20 mouse cellular contexts compared by ENCODE assay signal in the genomic region with DNA sequence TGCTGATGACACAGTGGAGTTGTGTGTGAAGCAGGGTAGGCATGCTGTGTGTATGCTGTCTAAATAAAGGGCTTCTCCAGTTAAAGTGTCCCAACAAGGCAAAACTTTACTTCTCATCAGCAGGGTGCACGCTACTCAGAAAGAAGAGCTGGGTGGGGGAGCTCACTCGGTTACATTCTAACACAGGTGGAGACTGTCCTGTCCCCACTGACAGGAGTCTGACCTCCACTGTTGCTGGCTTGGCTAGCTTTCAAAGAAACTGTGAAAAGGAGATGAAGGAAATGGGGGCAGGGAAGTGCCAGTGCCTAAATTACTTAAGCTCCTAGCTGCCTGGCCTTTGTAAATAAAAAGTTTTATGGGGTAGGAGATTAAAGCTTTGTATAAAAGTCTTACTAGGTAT. TPM values are rescaled to one million over a fixed set of nuclear protein-coding genes. Genes with fewer than 3 reads are reported as not detected.
A peak's percentile ranks its signal among the peaks of the same experiment; 100 is the strongest.
DNase-seq lines count a peak whose midpoint lies in the region; ATAC-seq and TF ChIP-seq lines count a peak whose summit lies in the region.
"Had no signal": no experiment of that assay in that cellular context is flagged by ENCODE, and none has a peak within 500 bp of the region (broad histone marks: within the 10 kb centered on the region; RNA-seq: fewer than 3 reads in every experiment).

No protein-coding gene starts in this region.

- peak; percentile 16 for DNase-seq in gastrocnemius, adult 18-20 months (ENCODE audit: low spot score)
- no peak for DNase-seq in gastrocnemius, postnatal 4 days (ENCODE audit: low spot score in 2 of 2)
- no peak for DNase-seq in kidney, adult 18-20 months
- no peak for DNase-seq in ES-E14 (ENCODE audit: low read depth, low spot score)
- no peak for DNase-seq in frontal cortex, postnatal 36 days (ENCODE audit: low spot score in 2 of 2)
- DNase-seq: adrenal gland, adult 8-10 months; B cell, adult 2 months; cerebellum, adult 11-12 months; cerebellum, adult 9-10 months; cerebellum, postnatal 25 days; heart, postnatal 36 days had no signal

- in situ Hi-C loops in ES-E14 (cut with MboI; ENCODE audit: low sequenced_read_pairs in 2 of 2, unreplicated experiment in 2 of 2): no loop called here

- no peaks in the 10 kb centered on the region for H3K27me3 ChIP-seq in kidney, embryonic 14.5 days (ENCODE audit: control insufficient read depth, insufficient read depth, low read length)
- no peaks in the 10 kb centered on the region for H3K27me3 ChIP-seq in stomach, embryonic 16.5 days (ENCODE audit: control insufficient read depth, insufficient read depth, low read length)
- H3K27me3 ChIP-seq: embryonic facial prominence, embryonic 12.5 days; heart, embryonic 13.5 days; hindbrain, embryonic 12.5 days had no signal

- H3K9me3 ChIP-seq in kidney, embryonic 14.5 days (ENCODE audit: control insufficient read depth, low read length): no peaks in the 10 kb centered on the region
- no peaks in the 10 kb centered on the region for H3K9me3 ChIP-seq in ES-E14 (ENCODE audit: control insufficient read depth, insufficient read depth, low read depth, low read length)
- H3K9me3 ChIP-seq in stomach, embryonic 16.5 days (replicated peaks; ENCODE audit: control insufficient read depth, low read length): no peaks in the 10 kb centered on the region
- H3K9me3 ChIP-seq: embryonic facial prominence, embryonic 12.5 days; heart, embryonic 13.5 days; hindbrain, embryonic 12.5 days had no signal

- no peak overlapping the region for H3K27ac ChIP-seq in kidney, embryonic 14.5 days (ENCODE audit: low read depth, low read length)
- H3K27ac ChIP-seq in ES-E14 (ENCODE audit: insufficient read depth, low read depth, low read length, poor library complexity, severe bottlenecking): peak overlapping the region; percentile 51; the same call in 1 of the 2 replicates
- H3K27ac ChIP-seq in stomach, embryonic 16.5 days (ENCODE audit: low read length): no peak overlapping the region
- H3K27ac ChIP-seq: embryonic facial prominence, embryonic 12.5 days; heart, embryonic 13.5 days; hindbrain, embryonic 12.5 days had no signal

- WGBS in kidney, embryonic 14.5 days: 23% methylated on average over 2 of the region's 2 CpGs
- 14% methylated on average over 2 of the region's 2 CpGs for WGBS in stomach, embryonic 16.5 days

- H3K9ac ChIP-seq in kidney, embryonic 14.5 days (ENCODE audit: low read depth, low read length): no peak overlapping the region
- no peak overlapping the region for H3K9ac ChIP-seq in ES-E14 (ENCODE audit: insufficient read depth, low read depth, low read length, poor library complexity, severe bottlenecking)
- no peak overlapping the region for H3K9ac ChIP-seq in stomach, embryonic 16.5 days (ENCODE audit: low read length)
- H3K9ac ChIP-seq: embryonic facial prominence, embryonic 12.5 days; heart, embryonic 13.5 days; hindbrain, embryonic 12.5 days had no signal

- H3K4me3 ChIP-seq in kidney, embryonic 14.5 days (ENCODE audit: low read length): no peak overlapping the region
- no peak overlapping the region for H3K4me3 ChIP-seq in ES-E14 (ENCODE audit: insufficient read depth in 1 of 2, low read depth in 1 of 2, low read length in 2 of 2, poor library complexity in 1 of 2, severe bottlenecking in 1 of 2)
- H3K4me3 ChIP-seq in stomach, embryonic 16.5 days (replicated peaks; ENCODE audit: low read length): no peak overlapping the region
- H3K4me3 ChIP-seq: embryonic facial prominence, embryonic 12.5 days; heart, embryonic 13.5 days; hindbrain, embryonic 12.5 days had no signal

- H3K4me1 ChIP-seq in kidney, embryonic 14.5 days (ENCODE audit: control insufficient read depth, insufficient read depth, low read length): no peaks in the 10 kb centered on the region
- peaks cover 11 to 13% of the 10 kb centered on the region in 2 experiments for H3K4me1 ChIP-seq in ES-E14 (ENCODE audit: control insufficient read depth in 2 of 2, insufficient read depth in 2 of 2, low read length in 2 of 2, poor library complexity in 1 of 2)
- H3K4me1 ChIP-seq in stomach, embryonic 16.5 days (ENCODE audit: control insufficient read depth, insufficient read depth, low read length): no peaks in the 10 kb centered on the region
- H3K4me1 ChIP-seq: embryonic facial prominence, embryonic 12.5 days; heart, embryonic 13.5 days; hindbrain, embryonic 12.5 days had no signal

- no peak overlapping the region for H3K4me2 ChIP-seq in kidney, embryonic 14.5 days (replicated peaks; ENCODE audit: low read depth, low read length)
- no peak overlapping the region for H3K4me2 ChIP-seq in stomach, embryonic 16.5 days (ENCODE audit: low read depth, low read length)
- H3K4me2 ChIP-seq: embryonic facial prominence, embryonic 12.5 days; heart, embryonic 13.5 days; hindbrain, embryonic 12.5 days had no signal

- peak; percentile 72 for ATAC-seq in kidney, embryonic 14.5 days (ENCODE audit: low FRiP score, low TSS enrichment)
- ATAC-seq in stomach, embryonic 16.5 days (ENCODE audit: insufficient read depth, low FRiP score): peak; percentile 50; the same call in 1 of the 2 replicates
- ATAC-seq: CD4-positive, CD25-positive, alpha-beta regulatory T cell, adult 4 months; forebrain, embryonic 16.5 days; hindbrain, embryonic 16.5 days; inflammation-experienced regulatory T-cells, adult 6 months had no signal

- H3K36me3 ChIP-seq in kidney, embryonic 14.5 days (ENCODE audit: control insufficient read depth, insufficient read depth, low read length): no peaks in the 10 kb centered on the region
- H3K36me3 ChIP-seq in ES-E14 (ENCODE audit: control insufficient read depth, insufficient read depth, low read length, poor library complexity, severe bottlenecking): peaks cover 2% of the 10 kb centered on the region; the same call in 1 of the 2 replicates
- H3K36me3 ChIP-seq in stomach, embryonic 16.5 days (ENCODE audit: control insufficient read depth, insufficient read depth, low read length): no peaks in the 10 kb centered on the region
- H3K36me3 ChIP-seq: embryonic facial prominence, embryonic 12.5 days; hindbrain, embryonic 12.5 days had no signal

TF ChIP-seq in ES-E14, 5 proteins besides CTCF, POLR2A, EP300 and RAD21:
- TF ChIP-seq ZC3H11A (IDR thresholded peaks at IDR 0.05; ENCODE audit: borderline replicate concordance, low read depth, low read length) (no peak), CHD2 (IDR thresholded peaks at IDR 0.05; ENCODE audit: low read depth, low read length) (no peak), HCFC1 (IDR thresholded peaks at IDR 0.05; ENCODE audit: borderline replicate concordance, insufficient read depth, low read length) (no peak), ZNF384 (IDR thresholded peaks at IDR 0.05; ENCODE audit: low read depth, low read length) (no peak), MAFK (IDR thresholded peaks at IDR 0.05; ENCODE audit: insufficient read depth, low read depth, low read length) (no peak)

RNA-seq across cellular contexts. Expression of gene Kpna1, which starts 10.4 kb away (rescaled TPM):
- 100 to 1,000 TPM; 188 to 197 TPM for total RNA-seq in gastrocnemius, adult 18-20 months (2021)
- 10 to 100 TPM; 62.5 to 71.0 TPM for total RNA-seq in gastrocnemius, postnatal 4 days (2021)
- polyA plus RNA-seq in kidney, embryonic 14.5 days (2014; fragmentation: Nextera tagmentation; extraction: Ambion mirVana): 25.1 and 44.6 TPM in 2 replicates
- 34.4 and 43.0 TPM in 2 replicates for total RNA-seq in ES-E14 (2012; rRNA removed)
- 38.9 and 40.0 TPM in 2 replicates for polyA plus RNA-seq in stomach, embryonic 16.5 days (2015; fragmentation: Nextera tagmentation; extraction: Ambion mirVana)

RNA-seq across cellular contexts. Expression of gene Dtx3l, which starts 29.2 kb away (rescaled TPM):
- total RNA-seq in gastrocnemius, adult 18-20 months (2021): 1 to 10 TPM; 4.3 to 5.1 TPM
- total RNA-seq in gastrocnemius, postnatal 4 days (2021): 1 to 10 TPM; 4.6 to 5.5 TPM
- polyA plus RNA-seq in kidney, embryonic 14.5 days (2014; fragmentation: Nextera tagmentation; extraction: Ambion mirVana): 1.7 and 3.2 TPM in 2 replicates
- 3.2 and 3.8 TPM in 2 replicates for total RNA-seq in ES-E14 (2012; rRNA removed)
- polyA plus RNA-seq in stomach, embryonic 16.5 days (2015; fragmentation: Nextera tagmentation; extraction: Ambion mirVana): 7.1 and 9.5 TPM in 2 replicates

RNA-seq across cellular contexts. Expression of gene Parp9, which starts 29.9 kb away (rescaled TPM):
- total RNA-seq in gastrocnemius, adult 18-20 months (2021): 1 to 10 TPM; 3.1 to 5.0 TPM
- total RNA-seq in gastrocnemius, postnatal 4 days (2021): 1 to 10 TPM; 7.6 TPM
- polyA plus RNA-seq in kidney, embryonic 14.5 days (2014; fragmentation: Nextera tagmentation; extraction: Ambion mirVana): 1.8 and 3.2 TPM in 2 replicates
- total RNA-seq in ES-E14 (2012; rRNA removed): 4.8 and 7.3 TPM in 2 replicates
- 10.7 and 10.9 TPM in 2 replicates for polyA plus RNA-seq in stomach, embryonic 16.5 days (2015; fragmentation: Nextera tagmentation; extraction: Ambion mirVana)
